Mouse (Mus musculus) kidney, embryonic 16.5 days (tissue): ENCODE data around the gene Rragc. TPM values are rescaled to one million over a fixed set of nuclear protein-coding genes. Genes with fewer than 3 reads are reported as not detected.
"Not testable (repeated sequence)": the region's sequence is repeated elsewhere in the genome, so short reads cannot be mapped to it uniquely, and the experiment has no call there.

Experiments used
- ATAC-seq: fragments of 200-750 bp; cut with Nextera tagmentation; 2 replicates; pipeline ENCODE4 v1.8.0; 2017; ENCODE audit warnings: moderate TSS enrichment; ENCODE audit not compliant: low FRiP score, low TSS enrichment
- H3K27ac ChIP-seq: fragments of 300-500 bp; sonication (generic); 2 replicates; pipeline ENCODE4 v1.5.1; 2014; ENCODE audit warnings: low read length
- H3K27me3 ChIP-seq: fragments of 300-500 bp; sonication (generic); 2 replicates; pipeline ENCODE4 v1.6.1; 2014; ENCODE audit warnings: low read length, control low read depth, mixed read lengths; ENCODE audit not compliant: insufficient read depth
- H3K36me3 ChIP-seq: fragments of 300-500 bp; sonication (generic); 2 replicates; pipeline ENCODE4 v1.6.1; 2014; ENCODE audit warnings: low read length, control low read depth, mixed read lengths; ENCODE audit not compliant: insufficient read depth
- H3K4me1 ChIP-seq: fragments of 300-500 bp; sonication (generic); 2 replicates; pipeline ENCODE4 v1.6.1; 2014; ENCODE audit warnings: low read length, control low read depth, mixed read lengths; ENCODE audit not compliant: insufficient read depth
- H3K4me2 ChIP-seq: fragments of 300-500 bp; sonication (generic); replicated peaks from 2 replicates; pipeline ENCODE4 v1.6.1; 2014; ENCODE audit warnings: low read depth, low read length
- H3K4me3 ChIP-seq: fragments of 300-500 bp; sonication (generic); 2 replicates; pipeline ENCODE4 v1.5.1; 2014; ENCODE audit warnings: mild to moderate bottlenecking, low read length
- H3K9ac ChIP-seq: fragments of 300-500 bp; sonication (generic); replicated peaks from 2 replicates; pipeline ENCODE4 v1.6.1; 2014; ENCODE audit warnings: low read length
- H3K9me3 ChIP-seq: fragments of 300-500 bp; sonication (generic); 2 replicates; pipeline ENCODE4 v1.6.1; 2016; ENCODE audit warnings: low read length, control low read depth
- WGBS: fragments of 180-500 bp; shearing (Covaris S2); extraction: QIAGEN DNeasy Blood & Tissue Kit; methylation state at CpG from one replicate; pipeline ENCODE4 v1.1.7; 2014; 5-methylcytosine and 5-hydroxymethylcytosine counted together
- polyA plus RNA-seq: library from polyadenylated mRNA; unstranded; fragments of >200 nt; fragmentation: Nextera tagmentation; extraction: Ambion mirVana; gene quantifications from 2 replicates; pipeline ENCODE4 v1.2.1, GENCODE M21; 2015

Gene Rragc
- polyA plus RNA-seq, 1 experiment from 2014 or later = 46.2 TPM

DNA sequence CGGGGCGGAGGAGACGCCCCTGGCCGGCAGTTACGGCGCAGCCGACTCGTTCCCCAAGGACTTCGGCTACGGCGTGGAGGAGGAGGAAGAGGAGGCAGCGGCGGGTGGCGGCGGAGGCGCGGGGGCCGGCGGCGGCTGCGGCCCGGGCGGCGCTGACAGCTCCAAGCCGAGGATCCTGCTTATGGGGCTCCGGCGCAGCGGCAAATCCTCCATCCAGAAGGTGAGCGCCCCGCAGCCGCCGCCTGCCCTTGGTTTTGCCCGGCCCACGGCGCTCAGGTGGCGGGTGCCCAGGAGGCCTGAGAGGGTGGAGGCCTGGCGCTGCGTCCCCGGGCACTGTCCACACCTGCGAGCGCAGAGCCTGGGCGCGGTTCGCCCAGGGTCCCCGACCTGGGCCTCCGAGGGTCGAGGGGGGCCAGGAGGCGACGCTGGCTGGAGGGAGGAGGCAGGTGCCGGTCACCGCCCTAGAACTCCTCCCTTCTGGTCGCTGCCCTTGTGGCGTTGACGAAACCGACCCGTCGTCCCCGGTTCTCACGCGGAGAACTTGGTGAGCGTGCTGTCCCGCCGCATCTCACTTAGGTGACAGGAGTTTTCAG is 398 bp downstream of the Rragc start, which contains the start of gene 4930535I16Rik:
TSS of gene 4930535I16Rik (minus strand) at position 475 of the 593 bp plus-strand sequence.
- H3K4me3 ChIP-seq = peak within 1 kb of the TSS; percentile 98
- peak within 1 kb of the TSS; percentile 85 for H3K27ac ChIP-seq
- ATAC-seq = peak; percentile 72
- peak within 1 kb of the TSS; percentile 94 for H3K9ac ChIP-seq
- H3K36me3 ChIP-seq = peaks cover 17% of the 10 kb centered on the region
- H3K27me3 ChIP-seq = no peaks in the 10 kb centered on the region
- WGBS = under 1% methylated on average over 63 of the region's 63 CpGs
- peak within 1 kb of the TSS; percentile 70 for H3K4me2 ChIP-seq
- H3K4me1 ChIP-seq = peaks cover 22% of the 10 kb centered on the region
- no peaks in the 10 kb centered on the region for H3K9me3 ChIP-seq

DNA sequence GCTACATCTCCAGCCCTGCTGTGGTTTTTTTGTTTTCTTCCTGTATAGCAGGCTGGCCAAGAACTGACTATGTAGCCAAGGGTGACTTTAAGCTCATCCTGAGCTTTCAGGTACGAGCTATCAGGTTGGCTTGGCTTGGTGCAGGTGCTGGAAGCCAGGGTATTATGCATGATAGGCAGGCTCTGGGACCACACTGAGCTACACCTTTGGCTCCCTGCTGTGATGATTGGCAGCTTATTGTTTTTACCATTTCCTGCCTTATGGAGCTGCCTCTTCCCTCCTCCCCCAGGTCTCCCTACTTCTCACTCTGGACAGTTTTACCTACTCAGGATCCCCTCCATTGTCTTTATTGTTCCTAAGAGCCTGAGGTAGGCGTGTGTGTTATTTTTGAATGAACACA is 1.6 kb downstream of the Rragc start:
- no peak for ATAC-seq
- H3K4me1 ChIP-seq = peaks cover 22% of the 10 kb centered on the region
- no peak overlapping the region for H3K27ac ChIP-seq
- H3K4me3 ChIP-seq = peak overlapping the region; percentile 98
- no peaks in the 10 kb centered on the region for H3K27me3 ChIP-seq
- peaks cover 20% of the 10 kb centered on the region for H3K36me3 ChIP-seq
- 69% methylated on average over 2 of the region's 2 CpGs for WGBS
- peak overlapping the region; percentile 70 for H3K4me2 ChIP-seq
- H3K9me3 ChIP-seq = no peaks in the 10 kb centered on the region
- H3K9ac ChIP-seq = peak overlapping the region; percentile 94; the same call in 1 of the 2 replicates

DNA sequence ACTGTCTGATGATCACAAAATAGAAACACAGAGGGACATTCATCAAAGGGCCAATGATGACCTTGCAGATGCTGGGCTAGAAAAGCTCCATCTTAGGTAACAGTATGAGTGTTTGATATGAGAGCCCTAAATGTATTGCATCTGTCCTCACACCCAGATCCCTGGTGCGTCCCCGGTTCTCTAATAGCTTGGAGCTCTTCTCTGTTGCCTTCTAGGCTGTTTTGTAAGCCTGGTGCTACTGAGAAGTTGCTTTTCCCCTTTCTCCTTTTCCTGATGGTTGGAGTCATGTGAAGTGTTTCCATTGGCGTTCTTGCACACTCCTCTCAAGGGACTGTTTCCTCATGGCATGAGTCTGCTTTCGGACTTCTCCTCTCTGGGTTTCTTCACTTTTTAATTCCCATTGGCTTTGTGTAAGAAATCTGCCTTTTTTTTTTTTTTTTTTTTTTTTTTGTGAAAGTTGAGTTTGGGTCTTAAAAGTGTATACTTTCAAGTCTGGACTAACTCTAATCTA is 3.9 kb downstream of the Rragc start:
- Histone ChIP-seq H3K36me3 (peaks cover 36% of the 10 kb centered on the region), H3K4me3 (no peak overlapping the region), H3K27ac (no peak overlapping the region), H3K27me3 (no peaks in the 10 kb centered on the region), H3K9ac (no peak overlapping the region), H3K4me2 (no peak overlapping the region), H3K9me3 (no peaks in the 10 kb centered on the region), H3K4me1 (peaks cover 15% of the 10 kb centered on the region)
- WGBS = 94% methylated on average over 4 of the region's 4 CpGs
- ATAC-seq = no peak

DNA sequence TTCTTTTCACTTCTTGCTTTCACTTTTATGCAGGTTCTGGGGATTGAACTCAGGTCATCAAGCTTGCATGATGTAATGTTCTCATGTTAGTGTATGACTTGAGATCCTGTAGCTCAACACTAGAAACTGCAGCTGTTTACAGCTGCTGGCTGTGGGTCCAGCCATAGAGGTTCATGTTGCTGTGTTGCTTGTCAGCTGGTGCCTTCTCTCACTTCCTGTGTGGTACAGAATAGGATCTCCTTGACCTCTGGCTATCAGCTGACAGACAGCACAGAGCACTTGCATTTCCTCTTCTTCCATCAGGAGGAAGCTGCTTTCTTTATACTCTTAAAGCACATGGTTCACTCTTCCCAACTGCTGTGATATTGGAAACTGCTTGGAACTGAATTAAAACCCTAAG is 10.7 kb downstream of the Rragc start:
- Histone ChIP-seq H3K36me3 (peaks cover 47% of the 10 kb centered on the region), H3K9ac (no peak overlapping the region), H3K27ac (no peak overlapping the region), H3K27me3 (no peaks in the 10 kb centered on the region), H3K4me1 (no peaks in the 10 kb centered on the region), H3K9me3 (no peaks in the 10 kb centered on the region), H3K4me3 (no peak overlapping the region), H3K4me2 (no peak overlapping the region)
- ATAC-seq = no peak; the same call in 1 of the 2 replicates

DNA sequence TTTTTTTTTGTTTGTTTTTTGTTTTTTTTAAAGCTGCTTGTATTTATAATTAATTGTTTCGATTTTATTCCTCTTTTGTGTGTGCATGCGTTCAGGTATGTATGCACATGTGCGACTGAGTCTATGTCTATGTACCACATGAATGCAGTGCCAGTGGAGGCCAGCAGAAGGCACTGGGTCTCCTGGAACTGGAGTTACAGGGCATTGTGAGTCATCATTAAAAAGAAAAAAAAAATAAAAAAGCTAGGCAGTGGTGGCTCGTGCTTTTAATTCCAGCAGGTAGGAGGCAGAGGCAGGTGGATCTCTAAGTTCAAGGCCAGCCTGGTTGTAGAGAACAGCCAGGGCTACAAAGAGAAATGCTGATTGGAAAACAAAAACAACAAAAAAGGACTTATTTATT is 12.7 kb downstream of the Rragc start:
- no peak for ATAC-seq
- H3K36me3 ChIP-seq = peaks cover 48% of the 10 kb centered on the region
- H3K27ac ChIP-seq = no peak overlapping the region
- no peak overlapping the region for H3K4me2 ChIP-seq
- 95% methylated on average over 4 of the region's 4 CpGs for WGBS
- no peak overlapping the region for H3K9ac ChIP-seq
- H3K27me3 ChIP-seq = no peaks in the 10 kb centered on the region
- H3K4me1 ChIP-seq = no peaks in the 10 kb centered on the region
- no peak overlapping the region for H3K4me3 ChIP-seq
- no peaks in the 10 kb centered on the region for H3K9me3 ChIP-seq

DNA sequence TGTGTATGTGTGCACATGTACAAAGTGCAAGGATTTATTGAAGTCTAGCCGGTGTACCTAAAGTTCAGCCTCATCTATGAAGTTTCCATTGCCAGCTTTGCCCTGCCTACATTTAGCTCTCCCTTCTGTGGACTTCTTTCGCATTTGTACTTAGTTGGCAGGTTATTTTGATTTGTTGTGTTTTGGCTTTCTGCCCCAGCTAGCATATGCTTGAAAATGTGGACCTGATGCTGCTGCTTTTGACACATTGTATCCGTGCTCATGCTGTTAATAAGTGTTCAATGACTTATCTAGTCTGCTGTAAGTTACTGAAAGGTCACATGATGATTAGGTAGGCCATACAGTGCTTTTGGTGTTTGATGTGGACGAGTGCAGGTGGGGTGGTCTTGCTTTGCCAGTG is 17.1 kb downstream of the Rragc start:
- Histone ChIP-seq H3K4me2 (no peak overlapping the region), H3K27me3 (no peaks in the 10 kb centered on the region), H3K4me1 (no peaks in the 10 kb centered on the region), H3K9me3 (no peaks in the 10 kb centered on the region), H3K4me3 (no peak overlapping the region), H3K36me3 (peaks cover 53% of the 10 kb centered on the region), H3K27ac (no peak overlapping the region), H3K9ac (no peak overlapping the region)
- ATAC-seq = no peak
- 92% methylated on average over 4 of the region's 4 CpGs for WGBS

DNA sequence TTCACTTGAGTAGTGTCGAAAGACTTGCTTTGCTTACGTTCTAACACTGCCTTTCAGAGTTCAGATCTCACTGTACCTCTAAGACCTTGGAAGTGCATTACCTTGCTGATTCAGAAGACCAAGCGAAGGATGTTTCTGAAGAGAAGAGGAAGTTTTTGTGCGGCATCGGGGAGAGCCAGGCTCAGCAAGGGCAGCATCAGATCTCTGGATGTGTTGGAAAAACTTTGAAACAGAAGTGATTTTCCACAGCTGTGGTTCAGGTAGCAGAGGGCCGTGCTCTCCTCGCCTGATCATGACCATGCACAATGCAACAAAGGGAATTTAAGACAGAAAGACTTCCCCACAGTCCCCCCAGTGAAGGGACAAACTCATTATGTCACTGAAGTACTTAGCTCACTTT is 18.8 kb downstream of the Rragc start:
- H3K4me3 ChIP-seq = no peak overlapping the region
- H3K4me2 ChIP-seq = no peak overlapping the region
- H3K9ac ChIP-seq = no peak overlapping the region
- no peaks in the 10 kb centered on the region for H3K9me3 ChIP-seq
- 92% methylated on average over 7 of the region's 7 CpGs for WGBS
- H3K4me1 ChIP-seq = no peaks in the 10 kb centered on the region
- ATAC-seq = no peak
- peaks cover 37% of the 10 kb centered on the region for H3K36me3 ChIP-seq
- no peaks in the 10 kb centered on the region for H3K27me3 ChIP-seq
- H3K27ac ChIP-seq = no peak overlapping the region

DNA sequence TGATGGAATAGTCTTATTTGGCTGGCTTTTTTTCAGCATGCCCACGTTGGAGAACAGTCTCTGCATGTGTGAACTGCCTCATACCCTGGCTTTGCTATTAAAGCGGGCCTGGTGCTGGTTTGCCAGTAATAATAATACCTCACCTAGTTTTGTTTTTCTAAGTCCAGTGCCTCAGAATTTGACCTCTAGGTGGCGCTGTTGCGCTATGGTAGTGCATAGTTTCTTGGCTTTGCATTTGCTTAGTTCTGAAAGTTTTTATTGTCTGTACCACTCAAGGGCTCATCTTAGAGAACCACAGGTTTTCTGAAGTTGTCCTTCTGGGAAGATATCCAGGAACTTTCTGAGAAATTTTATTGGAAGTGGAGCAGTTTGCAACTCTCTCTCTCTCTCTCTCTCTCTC is 22.6 kb downstream of the Rragc start:
- no peaks in the 10 kb centered on the region for H3K27me3 ChIP-seq
- H3K9ac ChIP-seq = no peak overlapping the region
- H3K4me2 ChIP-seq = no peak overlapping the region
- H3K36me3 ChIP-seq = peaks cover 21% of the 10 kb centered on the region
- no peak for ATAC-seq
- H3K9me3 ChIP-seq = no peaks in the 10 kb centered on the region
- no peak overlapping the region for H3K4me3 ChIP-seq
- 4% methylated on average over 4 of the region's 4 CpGs for WGBS
- H3K4me1 ChIP-seq = no peaks in the 10 kb centered on the region
- no peak overlapping the region for H3K27ac ChIP-seq

DNA sequence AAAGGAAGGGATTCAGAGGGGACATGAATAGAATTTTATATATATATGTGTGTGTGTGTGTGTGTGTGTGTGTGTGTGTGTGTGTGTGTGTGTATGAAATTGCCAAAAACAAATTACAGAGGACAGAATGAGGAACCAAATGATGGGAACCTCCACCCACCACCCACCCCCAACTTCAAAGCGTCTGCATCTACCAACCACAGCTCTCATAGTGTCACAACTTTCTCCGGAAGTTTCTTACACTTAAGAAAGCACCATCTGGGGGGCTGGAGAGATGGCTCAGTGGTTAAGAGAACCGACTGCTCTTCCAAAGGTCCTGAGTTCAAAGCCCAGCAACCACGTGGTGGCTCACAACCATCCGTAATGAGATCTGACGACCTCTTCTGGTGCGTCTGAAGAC is 23.6 kb downstream of the Rragc start:
- H3K9ac ChIP-seq, H3K27ac ChIP-seq, H3K4me1 ChIP-seq, H3K4me2 ChIP-seq, H3K27me3 ChIP-seq, ATAC-seq, H3K4me3 ChIP-seq, H3K9me3 ChIP-seq: not testable (repeated sequence)
- WGBS = 66% methylated on average over 7 of the region's 7 CpGs
- peaks cover 14% of the 10 kb centered on the region for H3K36me3 ChIP-seq

DNA sequence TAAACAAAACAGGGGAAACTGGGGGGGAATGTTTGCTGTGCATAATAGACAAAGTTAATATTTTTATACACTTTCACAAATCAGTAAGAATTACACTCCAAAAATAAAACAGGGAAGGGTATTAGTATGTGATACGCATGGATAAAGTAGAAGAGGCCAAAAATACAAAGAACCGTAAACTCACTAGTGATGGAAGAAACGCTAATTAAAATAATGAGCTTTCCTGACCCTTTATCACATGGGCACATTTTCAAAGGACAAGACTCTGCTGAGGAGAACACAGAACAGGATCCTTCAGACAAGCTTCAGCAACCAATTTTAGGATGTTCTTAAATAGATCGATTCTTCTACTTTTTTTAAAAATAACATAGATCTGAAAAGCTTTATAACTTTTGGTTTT is 29.5 kb downstream of the Rragc start:
- H3K27me3 ChIP-seq = peaks cover 7% of the 10 kb centered on the region; the same call in 1 of the 2 replicates
- no peak overlapping the region for H3K27ac ChIP-seq
- WGBS = 81% methylated on average over 4 of the region's 4 CpGs
- no peak overlapping the region for H3K9ac ChIP-seq
- H3K4me3 ChIP-seq = no peak overlapping the region
- H3K4me2 ChIP-seq = no peak overlapping the region
- no peaks in the 10 kb centered on the region for H3K36me3 ChIP-seq
- no peak for ATAC-seq
- H3K4me1 ChIP-seq = no peaks in the 10 kb centered on the region
- no peaks in the 10 kb centered on the region for H3K9me3 ChIP-seq
